Mouse (Mus musculus): Measurements from ENCODE around the gene Gli3.

- TF ChIP-seq POLR2A (IDR thresholded peaks at IDR 0.05; ENCODE audit: borderline replicate concordance, control insufficient read depth, low read depth, low read length) (no peak), CTCF (IDR thresholded peaks at IDR 0.05; ENCODE audit: control insufficient read depth, insufficient read depth, low read length) (no peak)
These were observed 278.7 kb downstream of the Gli3 start for GRCm38 (mm10) chr13:15741771-15742170.
